Mouse (Mus musculus): ENCODE results near the gene Rbm7.
"Not testable (repeated sequence)": the region's sequence is repeated elsewhere in the genome, so short reads cannot be mapped to it uniquely, and the experiment has no call there.

Gene Rbm7

GRCm38 (mm10) chr9:48494817-48495547 is at the start of gene Rbm7, which contains the start of gene Gm5617:
TSS of gene Rbm7 (minus strand) at chr9:48495299.
TSS of gene Gm5617 (plus strand) at chr9:48495442.
- peak; percentile 94 to 97 for DNase-seq

DNA sequence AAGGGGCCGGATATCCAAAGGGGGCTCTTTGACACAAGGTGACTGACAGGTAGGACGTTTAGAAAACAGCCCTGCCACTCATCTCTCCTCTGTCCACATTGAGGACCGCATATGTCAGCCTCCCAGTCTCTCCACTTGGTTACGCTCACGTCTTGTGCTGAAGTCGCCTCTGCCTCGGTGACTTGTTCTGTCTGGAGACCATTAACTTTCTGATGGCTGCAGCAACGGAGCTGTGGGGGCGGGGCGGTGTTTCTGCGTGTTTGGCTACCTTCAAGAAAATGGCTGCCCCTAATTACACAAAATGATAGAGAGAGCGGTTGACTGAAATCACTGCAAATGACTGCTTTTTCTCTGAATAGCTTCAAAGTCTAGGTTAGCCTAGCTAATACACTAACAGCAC is 43.6 kb upstream of the Rbm7 start:
- no peak for DNase-seq

DNA sequence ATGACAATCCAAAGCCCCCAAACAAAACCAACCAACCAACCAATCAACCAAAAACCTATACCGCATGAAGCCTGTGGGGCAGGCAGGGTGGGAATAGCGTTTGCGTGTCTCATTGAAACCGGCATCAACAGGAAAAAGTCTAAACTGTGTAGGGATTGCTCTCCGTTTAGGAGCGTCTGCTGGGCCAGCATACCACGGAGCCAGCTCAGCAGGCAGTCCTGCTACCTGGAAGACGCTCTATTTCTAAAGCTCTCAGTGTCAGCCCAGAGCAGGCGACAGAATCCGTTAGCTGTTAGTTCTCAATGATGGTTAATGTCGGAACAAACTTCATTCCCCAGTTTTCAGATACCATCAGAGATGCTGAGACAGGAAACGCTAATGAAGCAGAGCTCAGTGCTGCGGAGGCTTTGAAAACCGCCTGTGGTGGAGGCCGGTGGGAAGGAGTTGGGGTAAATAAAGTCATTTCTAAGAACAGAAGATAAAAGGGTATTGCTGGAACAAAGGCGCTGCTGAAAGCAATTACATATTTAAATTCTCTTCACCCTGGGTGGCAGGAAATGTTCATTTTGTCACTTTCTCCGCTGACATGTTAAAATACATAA is 43.0 kb upstream of the Rbm7 start:
- DNase-seq, result no peak

DNA sequence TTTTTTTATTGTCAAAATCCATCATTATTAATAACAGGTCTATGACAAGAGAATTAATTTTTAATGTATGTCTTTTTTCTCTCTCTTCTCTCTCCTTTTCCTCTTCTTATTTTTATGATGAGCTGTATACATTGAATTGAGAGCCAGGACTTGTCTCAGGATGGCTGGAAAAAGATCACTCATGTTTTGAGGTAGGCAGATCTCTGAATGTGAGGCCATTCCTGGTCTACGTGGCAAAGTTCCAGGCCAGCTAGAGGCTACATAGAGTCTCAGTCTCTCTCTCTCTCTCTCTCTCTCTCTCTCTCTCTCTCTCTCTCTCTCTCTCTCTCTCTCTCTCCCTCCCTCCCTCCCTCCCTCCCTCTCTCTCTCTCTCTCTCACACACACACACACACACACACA is 42.5 kb upstream of the Rbm7 start:
- not testable (repeated sequence) for DNase-seq

DNA sequence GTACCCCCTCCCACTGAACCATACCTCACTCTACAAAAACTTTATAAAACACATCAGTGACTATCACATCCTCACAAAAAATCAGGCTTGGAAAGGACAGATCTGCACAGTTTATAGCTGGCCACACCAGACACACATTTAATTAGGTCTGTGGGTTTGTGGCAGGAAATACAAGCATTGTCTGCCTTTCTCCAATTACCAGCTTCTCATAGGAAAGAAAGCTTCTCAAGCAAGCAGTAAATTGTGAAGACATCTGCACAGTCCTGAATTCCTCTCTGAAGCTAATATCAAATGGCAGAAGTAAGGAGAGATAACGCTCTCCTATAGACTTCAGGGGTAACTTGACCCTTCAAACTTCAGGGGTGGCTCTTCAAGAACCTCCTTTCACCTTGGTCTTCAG is 41.3 kb upstream of the Rbm7 start:
- no peak for DNase-seq

- DNase-seq, result no peak
Observed at GRCm38 (mm10) chr9:48532730-48533129, 37.6 kb upstream of the Rbm7 start.

DNA sequence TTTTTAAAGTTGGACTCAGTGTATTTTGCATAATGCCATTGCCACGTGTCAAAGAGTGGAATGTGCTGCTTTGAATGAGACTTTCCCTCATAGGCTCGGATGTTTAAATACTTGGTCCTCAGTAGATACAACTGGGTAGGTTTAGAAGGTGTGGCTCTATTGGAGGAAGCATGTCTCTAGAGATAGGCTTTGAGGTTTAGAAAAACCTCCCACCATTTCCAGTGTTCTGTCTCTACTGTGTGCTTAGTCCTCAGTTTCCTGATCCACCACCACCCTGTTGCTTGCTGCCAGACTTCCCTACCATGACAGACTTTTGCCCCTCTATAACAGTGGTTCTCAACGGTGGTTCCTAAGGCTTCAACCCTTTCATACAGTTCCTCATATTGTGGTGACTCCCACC is 37.1 kb upstream of the Rbm7 start:
- DNase-seq, result no peak

DNA sequence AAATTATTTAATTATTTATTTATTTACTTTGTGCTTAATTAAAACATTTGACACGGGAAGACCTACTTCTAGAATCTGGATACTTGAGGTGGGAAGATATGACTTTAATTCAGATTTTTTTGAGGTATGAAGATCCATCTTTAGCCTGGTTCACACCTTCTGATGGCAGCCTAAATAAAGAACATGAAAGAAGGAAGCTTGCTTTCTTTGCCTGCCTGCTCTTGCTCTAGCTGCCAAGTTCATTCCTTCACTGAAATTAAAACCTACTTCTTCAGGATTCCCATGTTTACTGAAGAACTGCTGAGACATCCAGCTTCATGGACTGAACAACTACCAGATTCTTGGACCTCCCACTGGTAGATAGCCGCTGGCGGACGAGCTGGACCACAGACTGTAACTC is 36.2 kb upstream of the Rbm7 start:
- DNase-seq, result no peak

DNA sequence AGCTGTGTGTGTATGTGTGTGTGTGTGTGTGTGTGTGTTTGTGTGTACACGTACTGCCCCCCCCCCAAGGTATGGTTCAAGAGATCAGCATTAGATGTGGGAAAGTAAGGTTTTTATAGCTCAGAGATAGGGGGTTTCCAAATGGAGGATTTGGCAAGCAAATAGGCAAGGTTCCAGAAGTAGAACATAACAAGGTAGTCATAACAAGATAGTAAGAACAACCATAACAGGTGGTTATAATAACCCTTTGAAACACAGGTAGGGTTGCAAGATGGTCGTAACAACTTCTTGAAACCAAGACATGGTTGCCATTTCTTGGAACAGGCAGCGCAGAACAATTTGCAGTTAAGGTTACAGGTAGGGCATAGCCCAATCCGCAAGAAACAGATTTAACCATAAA is 31.4 kb upstream of the Rbm7 start:
- no peak for DNase-seq

DNA sequence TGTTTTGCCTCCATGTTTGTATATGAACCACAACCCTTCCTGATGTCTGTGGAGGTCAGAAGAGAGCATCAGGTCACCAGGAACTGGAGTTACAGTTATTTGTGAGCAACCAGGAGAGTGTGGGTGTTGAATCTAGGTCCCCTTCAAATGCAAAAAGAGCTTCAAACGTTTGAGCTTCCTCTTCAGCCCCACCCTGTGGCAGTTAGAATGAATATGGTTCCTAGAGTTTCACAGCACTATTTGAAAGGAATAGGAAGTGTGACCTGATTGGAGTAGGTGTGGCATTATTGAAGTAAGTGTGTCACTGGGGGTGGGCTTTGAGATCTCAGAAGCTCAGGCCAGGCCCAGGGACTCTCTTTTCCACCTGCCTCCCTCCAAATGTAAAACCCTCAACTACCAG is 30.5 kb upstream of the Rbm7 start:
- DNase-seq, result no peak

GRCm38 (mm10) chr9:48520405-48520804 is 25.3 kb upstream of the Rbm7 start:
- not testable (repeated sequence) for DNase-seq

DNA sequence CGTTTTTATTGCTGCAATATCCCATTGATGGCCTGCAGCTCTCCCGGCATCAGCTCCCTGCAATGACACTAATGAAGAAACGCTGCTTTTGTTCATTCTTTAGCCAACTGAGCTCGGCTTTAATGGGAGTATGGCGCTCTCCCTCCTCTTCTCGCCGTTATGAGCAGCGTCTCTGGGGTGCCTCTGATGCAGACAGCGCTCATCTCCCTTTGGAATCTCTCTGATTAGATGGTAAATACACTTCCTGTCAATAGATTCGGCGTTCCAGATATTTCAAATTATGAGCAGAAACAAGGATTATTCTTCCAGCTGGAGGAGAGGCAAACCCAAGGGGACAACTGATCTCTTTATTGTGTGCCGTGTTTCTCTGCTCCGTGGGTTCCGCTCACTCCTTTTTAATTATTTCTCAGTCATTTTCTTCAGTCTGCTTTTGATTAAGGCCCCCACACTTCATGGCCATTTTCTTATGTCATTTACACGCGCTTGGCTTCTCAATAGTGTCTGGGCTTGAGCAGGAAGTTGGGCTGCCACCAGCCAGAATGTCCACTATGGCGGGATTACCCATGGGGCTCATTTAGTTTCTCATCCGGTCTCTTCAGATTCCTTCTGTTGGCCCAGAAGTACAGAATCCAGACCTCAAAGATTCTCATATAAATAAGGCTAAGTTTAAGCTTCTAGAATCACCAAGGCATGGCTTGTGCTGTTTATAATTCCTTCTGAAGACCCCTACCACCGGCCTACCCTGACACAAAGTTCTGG is 22.5 kb upstream of the Rbm7 start:
- DNase-seq, result no peak

DNA sequence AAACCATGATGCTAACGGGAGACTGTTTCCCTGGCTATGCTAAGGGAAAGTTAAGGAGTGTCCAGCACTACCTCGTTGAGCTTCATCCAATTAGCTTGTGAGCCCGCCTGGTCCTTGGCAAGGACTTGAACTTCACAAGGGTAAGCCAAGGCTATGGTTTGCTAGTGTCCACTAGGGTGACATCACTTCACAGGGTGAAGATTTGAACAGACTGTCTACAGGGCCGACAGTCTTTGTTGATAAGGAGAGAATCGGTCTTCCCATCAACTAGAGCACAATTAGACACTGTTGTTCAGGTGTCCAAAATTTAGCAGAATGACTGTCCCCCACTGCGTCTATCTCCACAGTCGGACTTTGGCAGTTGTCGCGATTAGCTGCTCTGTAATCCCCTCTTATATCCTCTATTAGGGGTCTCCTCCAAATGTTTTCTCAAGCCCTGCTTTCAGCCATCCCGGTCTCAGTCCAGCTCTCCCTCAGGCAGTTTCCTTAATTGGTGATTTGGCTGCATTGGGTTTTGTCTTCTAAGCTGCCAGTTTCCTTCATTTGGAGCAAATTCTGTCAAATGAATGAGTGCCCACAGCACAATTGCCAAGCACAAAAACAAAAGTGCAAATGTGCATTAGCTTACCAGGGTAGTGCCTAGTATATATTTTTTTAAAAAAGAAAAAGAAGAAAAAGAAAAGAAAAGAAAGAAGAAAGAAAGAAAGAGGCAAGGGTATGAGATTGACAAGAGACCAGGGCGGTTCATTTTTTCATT is 21.7 kb upstream of the Rbm7 start:
- no peak for DNase-seq

DNA sequence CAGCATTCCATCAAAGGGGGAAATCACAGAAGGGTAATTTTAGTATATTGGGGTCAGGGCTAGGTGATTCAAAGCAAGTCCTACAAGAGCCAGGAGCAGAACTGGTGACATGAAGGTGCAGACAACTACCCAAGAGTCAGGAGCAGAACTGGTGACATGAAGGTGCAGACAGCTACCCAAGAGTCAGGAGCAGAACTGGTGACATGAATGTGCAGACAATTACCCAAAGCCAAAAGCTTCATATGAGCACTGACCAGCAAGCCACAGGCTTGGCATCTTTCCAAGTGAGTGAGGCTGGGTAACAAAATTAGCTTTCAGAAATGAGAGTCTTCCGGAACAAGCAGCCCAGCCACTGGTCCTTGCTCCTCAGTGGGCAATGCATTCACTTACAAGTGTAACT is 20.2 kb upstream of the Rbm7 start:
- DNase-seq, result no peak

- no peak for DNase-seq
Observed at GRCm38 (mm10) chr9:48510134-48510533, 15.0 kb upstream of the Rbm7 start.

DNA sequence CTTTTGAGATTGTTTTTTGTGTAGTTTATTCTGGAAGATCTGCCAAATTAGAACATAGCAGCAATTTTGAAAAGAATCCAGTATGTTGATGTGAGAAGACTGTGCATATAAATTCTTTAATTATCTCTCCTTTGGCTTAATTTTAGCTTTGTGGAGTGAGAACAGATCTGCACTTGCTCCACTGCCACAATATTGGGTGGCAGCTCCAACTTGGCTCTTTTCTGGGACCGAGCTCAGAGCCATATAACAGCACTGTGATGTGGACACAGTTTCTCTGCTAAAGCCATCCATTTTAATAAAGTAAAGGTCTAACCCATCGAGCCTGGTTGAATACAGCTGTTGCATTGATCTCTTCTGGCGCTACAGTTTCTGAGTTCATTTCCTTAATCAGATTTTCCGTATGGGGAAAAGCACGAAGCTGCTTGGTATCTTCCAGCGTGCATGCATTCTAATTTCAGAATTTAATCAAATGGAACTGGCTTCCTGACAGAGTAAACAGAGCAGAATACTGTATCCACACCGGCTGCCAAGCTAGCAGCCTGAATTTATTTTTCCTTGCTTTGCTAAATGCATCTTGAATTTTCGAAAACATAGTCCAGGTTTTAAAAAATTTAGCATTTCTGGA is 9.8 kb upstream of the Rbm7 start:
- DNase-seq, result no peak

DNA sequence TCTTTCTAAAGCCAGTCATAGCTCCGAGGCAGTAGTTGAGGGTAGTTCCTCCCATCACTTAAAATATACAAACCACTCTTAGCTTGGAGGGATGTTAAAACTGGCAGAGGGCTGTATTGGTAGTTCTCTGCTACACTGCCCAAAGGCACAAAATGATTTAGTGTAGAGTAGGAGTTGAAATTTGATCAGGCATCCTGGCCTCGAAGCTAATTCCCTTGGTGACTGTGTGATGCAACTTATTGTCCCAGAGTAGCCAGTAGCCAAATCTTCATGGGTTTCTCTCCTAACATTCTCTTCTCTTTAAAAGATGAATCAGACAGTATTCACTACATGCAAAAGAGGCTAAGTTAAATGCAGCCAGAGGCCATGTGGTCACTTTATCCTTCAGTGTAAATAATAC is 7.9 kb upstream of the Rbm7 start:
- DNase-seq, result no peak

GRCm38 (mm10) chr9:48501192-48501591 is 6.1 kb upstream of the Rbm7 start:
- DNase-seq, result no peak

DNA sequence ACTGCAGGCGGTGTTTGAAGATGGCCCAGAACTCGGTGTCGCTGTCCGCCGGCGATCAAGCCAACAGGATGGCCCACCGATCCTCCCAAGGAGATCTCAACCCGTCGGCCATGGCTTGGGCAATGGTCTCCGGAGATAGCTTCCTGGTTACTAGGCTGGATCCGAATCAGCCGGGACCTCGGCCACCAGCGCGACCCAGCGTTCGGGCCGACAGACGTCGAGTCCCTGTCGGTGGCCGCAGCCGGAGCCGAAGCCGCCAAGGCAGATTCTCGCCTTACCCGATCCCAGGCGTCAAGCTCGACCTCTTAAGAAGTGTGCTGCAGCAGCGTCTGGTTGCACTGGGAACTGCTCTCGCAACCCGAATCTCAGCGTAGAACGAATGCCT is 441 bp upstream of the Rbm7 start:
- no peak for DNase-seq

GRCm38 (mm10) chr9:48481214-48482134 is 13.6 kb downstream of the Rbm7 start:
- DNase-seq, result no peak

DNA sequence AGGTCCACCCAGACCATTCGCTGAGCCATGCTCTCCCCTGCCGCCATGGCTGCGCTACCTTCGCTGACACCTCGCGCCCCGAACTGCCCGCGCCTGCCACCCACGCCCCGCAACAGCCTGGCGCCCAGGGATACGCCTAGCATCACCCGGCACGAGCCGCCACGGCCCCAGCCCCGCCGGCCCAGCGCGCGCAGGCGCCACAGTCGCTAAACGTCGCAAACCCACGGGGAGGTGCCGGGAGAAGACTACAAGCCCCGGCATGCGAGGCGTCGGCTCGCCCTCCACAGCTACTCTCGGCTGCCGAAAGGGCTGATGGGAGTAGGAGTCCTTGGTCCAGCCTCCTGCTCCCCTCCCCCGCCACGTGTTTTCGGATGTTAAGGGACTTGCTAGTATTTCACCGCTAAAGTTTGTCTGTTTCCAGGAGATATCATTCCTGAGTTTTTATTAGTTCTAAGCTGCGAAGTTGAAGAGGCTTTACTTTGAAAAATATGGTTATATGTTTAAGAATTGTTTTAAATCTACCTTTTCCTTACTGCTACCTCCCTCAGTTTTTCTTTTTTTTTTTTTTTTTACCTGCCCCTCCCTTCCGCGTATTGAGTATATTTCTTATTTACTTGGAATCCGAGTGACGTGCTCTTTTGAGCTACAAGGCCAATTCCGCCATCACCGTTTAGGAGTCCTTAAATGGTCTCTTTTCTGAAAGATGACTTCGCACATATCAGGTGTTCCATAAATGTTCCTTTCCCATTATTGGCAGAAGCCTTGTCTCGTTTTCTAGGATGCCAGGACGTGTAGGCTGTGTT is 14.5 kb downstream of the Rbm7 start, which contains the start of gene Rexo2:
Gene Rexo2 (minus strand): TSS at position 213 of the 803 bp plus-strand sequence.
- DNase-seq, result peak; percentile 95 to 98

Measured in cerebellum, adult 18-20 months (tissue).